Mouse (Mus musculus) intestine, embryonic 15.5 days (tissue): ENCODE data around the gene Zc2hc1b. TPM values are rescaled to one million over a fixed set of nuclear protein-coding genes. Genes with fewer than 3 reads are reported as not detected.
A peak's percentile ranks its signal among the peaks of the same experiment; 100 is the strongest.

Source experiments
- ATAC-seq: fragments of 200-750 bp; cut with Nextera tagmentation; 2 replicates; pipeline ENCODE4 v1.8.0; 2017; ENCODE audit warnings: moderate TSS enrichment, moderate library complexity
- H3K27ac ChIP-seq: fragments of 300-500 bp; sonication (generic); 2 replicates; pipeline ENCODE4 v1.5.1; 2015; ENCODE audit warnings: mild to moderate bottlenecking, inconsistent platforms
- H3K27me3 ChIP-seq: fragments of 300-500 bp; sonication (generic); replicated peaks from 2 replicates; pipeline ENCODE4 v1.6.1; 2015; ENCODE audit warnings: inconsistent platforms
- H3K36me3 ChIP-seq: fragments of 300-500 bp; sonication (generic); 2 replicates; pipeline ENCODE4 v1.6.1; 2015; ENCODE audit warnings: inconsistent platforms
- H3K4me1 ChIP-seq: fragments of 300-500 bp; sonication (generic); replicated peaks from 2 replicates; pipeline ENCODE4 v1.6.1; 2015; ENCODE audit warnings: inconsistent platforms
- H3K4me2 ChIP-seq: fragments of 300-500 bp; sonication (generic); replicated peaks from 2 replicates; pipeline ENCODE4 v1.6.1; 2015; ENCODE audit warnings: mild to moderate bottlenecking, inconsistent platforms
- H3K4me3 ChIP-seq: fragments of 300-500 bp; sonication (generic); replicated peaks from 2 replicates; pipeline ENCODE4 v1.5.1; 2015; ENCODE audit warnings: inconsistent platforms
- H3K9ac ChIP-seq: fragments of 300-500 bp; sonication (generic); 2 replicates; pipeline ENCODE4 v1.6.1; 2015; ENCODE audit warnings: inconsistent platforms
- H3K9me3 ChIP-seq: fragments of 300-500 bp; sonication (generic); 2 replicates; pipeline ENCODE4 v1.6.1; 2016; ENCODE audit warnings: inconsistent platforms
- WGBS: fragments of 180-500 bp; shearing (Covaris S2); methylation state at CpG from one replicate; pipeline ENCODE4 v1.1.7; 2015; 5-methylcytosine and 5-hydroxymethylcytosine counted together
- polyA plus RNA-seq: library from polyadenylated mRNA; unstranded; fragments of >200 nt; fragmentation: Nextera tagmentation; extraction: Ambion mirVana; gene quantifications from 2 replicates; pipeline ENCODE4 v1.2.1, GENCODE M21; 2015

Gene Zc2hc1b
- polyA plus RNA-seq, 1 experiment from 2014 or later = not detected

- H3K27me3 ChIP-seq = no peaks in the 10 kb centered on the region
- WGBS = 77% methylated on average over 13 of the region's 13 CpGs
- no peak overlapping the region for H3K4me2 ChIP-seq
- no peaks in the 10 kb centered on the region for H3K9me3 ChIP-seq
- H3K4me3 ChIP-seq = no peak overlapping the region
- no peak overlapping the region for H3K9ac ChIP-seq
- H3K36me3 ChIP-seq = peaks cover 7% of the 10 kb centered on the region; the same call in 1 of the 2 replicates
- no peak for ATAC-seq
- no peak overlapping the region for H3K27ac ChIP-seq
- H3K4me1 ChIP-seq = no peaks in the 10 kb centered on the region
Measured at GRCm38 (mm10) chr10:13127335-13127734, 50.5 kb downstream of the Zc2hc1b start.

- H3K4me3 ChIP-seq = no peak overlapping the region
- ATAC-seq = no peak
- no peaks in the 10 kb centered on the region for H3K27me3 ChIP-seq
- no peak overlapping the region for H3K27ac ChIP-seq
- no peaks in the 10 kb centered on the region for H3K9me3 ChIP-seq
- 53% methylated on average over 3 of the region's 3 CpGs for WGBS
- H3K4me1 ChIP-seq = no peaks in the 10 kb centered on the region
- H3K36me3 ChIP-seq = peaks cover 7% of the 10 kb centered on the region; the same call in 1 of the 2 replicates
- H3K4me2 ChIP-seq = no peak overlapping the region
- no peak overlapping the region for H3K9ac ChIP-seq
Measured at GRCm38 (mm10) chr10:13125811-13126210, 52.0 kb downstream of the Zc2hc1b start.

- H3K27ac ChIP-seq = no peak overlapping the region
- no peak for ATAC-seq
Measured at GRCm38 (mm10) chr10:13119300-13119699, 58.5 kb downstream of the Zc2hc1b start.

GRCm38 (mm10) chr10:13118770-13119102 lies 59.1 kb downstream of the Zc2hc1b start:
- Histone ChIP-seq H3K9ac (no peak overlapping the region), H3K4me1 (peaks cover 12% of the 10 kb centered on the region), H3K9me3 (no peaks in the 10 kb centered on the region), H3K4me3 (no peak overlapping the region), H3K36me3 (no peaks in the 10 kb centered on the region), H3K27me3 (no peaks in the 10 kb centered on the region), H3K27ac (no peak overlapping the region), H3K4me2 (no peak overlapping the region)
- 70% methylated on average over 5 of the region's 5 CpGs for WGBS
- no peak for ATAC-seq

More at GRCm38 (mm10) chr10:13119300-13119699, 58.5 kb downstream of the Zc2hc1b start:
- 79% methylated on average over 2 of the region's 2 CpGs for WGBS
- no peak overlapping the region for H3K4me3 ChIP-seq
- no peak overlapping the region for H3K9ac ChIP-seq
- no peaks in the 10 kb centered on the region for H3K9me3 ChIP-seq
- H3K4me2 ChIP-seq = no peak overlapping the region
- H3K36me3 ChIP-seq = no peaks in the 10 kb centered on the region
- peaks cover 12% of the 10 kb centered on the region for H3K4me1 ChIP-seq
- H3K27me3 ChIP-seq = no peaks in the 10 kb centered on the region

GRCm38 (mm10) chr10:13118024-13118769 lies 59.6 kb downstream of the Zc2hc1b start:
- WGBS = 72% methylated on average over 7 of the region's 7 CpGs
- no peaks in the 10 kb centered on the region for H3K36me3 ChIP-seq
- H3K9me3 ChIP-seq = no peaks in the 10 kb centered on the region
- ATAC-seq = no peak
- H3K4me3 ChIP-seq = no peak overlapping the region
- H3K4me1 ChIP-seq = peaks cover 12% of the 10 kb centered on the region
- H3K9ac ChIP-seq = no peak overlapping the region
- H3K27me3 ChIP-seq = no peaks in the 10 kb centered on the region
- H3K4me2 ChIP-seq = no peak overlapping the region
- H3K27ac ChIP-seq = peak overlapping the region; percentile 42; the same call in 1 of the 2 replicates

- Histone ChIP-seq H3K36me3 (0 out of 2 replicates have a peak, but pooled peaks cover 2% of the 10 kb centered on the region), H3K4me1 (peaks cover 18% of the 10 kb centered on the region), H3K27me3 (no peaks in the 10 kb centered on the region), H3K9ac (no peak overlapping the region), H3K27ac (peak overlapping the region; percentile 24; the same call in 1 of the 2 replicates), H3K4me3 (no peak overlapping the region), H3K4me2 (no peak overlapping the region), H3K9me3 (no peaks in the 10 kb centered on the region)
- WGBS = 39% methylated on average over 9 of the region's 9 CpGs
- ATAC-seq = peak; percentile 76
Measured at GRCm38 (mm10) chr10:13116706-13117665, 60.8 kb downstream of the Zc2hc1b start.

- Histone ChIP-seq H3K9me3 (no peaks in the 10 kb centered on the region), H3K4me2 (no peak overlapping the region), H3K36me3 (0 out of 2 replicates have a peak, but pooled peaks cover 4% of the 10 kb centered on the region), H3K9ac (no peak overlapping the region), H3K4me3 (no peak overlapping the region), H3K27me3 (no peaks in the 10 kb centered on the region), H3K27ac (no peak overlapping the region), H3K4me1 (peaks cover 24% of the 10 kb centered on the region)
- ATAC-seq = no peak
- WGBS = 82% methylated on average over 4 of the region's 4 CpGs
Measured at GRCm38 (mm10) chr10:13115030-13115429, 62.8 kb downstream of the Zc2hc1b start.

- Histone ChIP-seq H3K27me3 (no peaks in the 10 kb centered on the region), H3K4me3 (no peak overlapping the region), H3K9me3 (no peaks in the 10 kb centered on the region), H3K9ac (no peak overlapping the region), H3K36me3 (0 out of 2 replicates have a peak, but pooled peaks cover 4% of the 10 kb centered on the region), H3K27ac (no peak overlapping the region), H3K4me2 (no peak overlapping the region), H3K4me1 (peaks cover 22% of the 10 kb centered on the region)
- no peak for ATAC-seq
- WGBS = 80% methylated on average over 4 of the region's 4 CpGs
Measured at GRCm38 (mm10) chr10:13113641-13114040, 64.2 kb downstream of the Zc2hc1b start.

- WGBS = 40% methylated on average over 3 of the region's 3 CpGs
- Histone ChIP-seq H3K9ac (no peak overlapping the region), H3K9me3 (no peaks in the 10 kb centered on the region), H3K27me3 (no peaks in the 10 kb centered on the region), H3K27ac (no peak overlapping the region; the same call in 1 of the 2 replicates), H3K4me2 (no peak overlapping the region), H3K4me1 (peaks cover 24% of the 10 kb centered on the region), H3K4me3 (no peak overlapping the region), H3K36me3 (0 out of 2 replicates have a peak, but pooled peaks cover 4% of the 10 kb centered on the region)
- ATAC-seq = no peak
Measured at GRCm38 (mm10) chr10:13112849-13113248, 65.0 kb downstream of the Zc2hc1b start.

GRCm38 (mm10) chr10:13109781-13110180 lies 68.0 kb downstream of the Zc2hc1b start:
- Histone ChIP-seq H3K36me3 (0 out of 2 replicates have a peak, but pooled peaks cover 4% of the 10 kb centered on the region), H3K9ac (no peak overlapping the region), H3K4me3 (no peak overlapping the region), H3K9me3 (no peaks in the 10 kb centered on the region), H3K4me1 (peaks cover 24% of the 10 kb centered on the region), H3K27me3 (no peaks in the 10 kb centered on the region), H3K4me2 (no peak overlapping the region), H3K27ac (no peak overlapping the region)
- 69% methylated on average over 1 of the region's 1 CpGs for WGBS
- ATAC-seq = no peak; the same call in 1 of the 2 replicates

GRCm38 (mm10) chr10:13108847-13109246 lies 69.0 kb downstream of the Zc2hc1b start:
- Histone ChIP-seq H3K4me2 (no peak overlapping the region), H3K27ac (no peak overlapping the region), H3K4me3 (no peak overlapping the region), H3K9me3 (no peaks in the 10 kb centered on the region), H3K4me1 (peaks cover 24% of the 10 kb centered on the region), H3K27me3 (no peaks in the 10 kb centered on the region), H3K36me3 (0 out of 2 replicates have a peak, but pooled peaks cover 4% of the 10 kb centered on the region), H3K9ac (no peak overlapping the region)
- ATAC-seq = peak; percentile 71
- WGBS = 42% methylated on average over 4 of the region's 4 CpGs

GRCm38 (mm10) chr10:13108021-13108548 lies 69.7 kb downstream of the Zc2hc1b start:
- 0 out of 2 replicates have a peak, but pooled peaks cover 4% of the 10 kb centered on the region for H3K36me3 ChIP-seq
- H3K9me3 ChIP-seq = no peaks in the 10 kb centered on the region
- H3K4me3 ChIP-seq = no peak overlapping the region
- H3K27ac ChIP-seq = no peak overlapping the region; the same call in 1 of the 2 replicates
- ATAC-seq = no peak
- H3K4me2 ChIP-seq = no peak overlapping the region
- no peak overlapping the region for H3K9ac ChIP-seq
- H3K4me1 ChIP-seq = peaks cover 24% of the 10 kb centered on the region
- WGBS = 46% methylated on average over 7 of the region's 7 CpGs
- H3K27me3 ChIP-seq = no peaks in the 10 kb centered on the region
